Mouse (Mus musculus): ENCODE results near the gene Bicd2. TPM values are rescaled to one million over a fixed set of nuclear protein-coding genes. Genes with fewer than 3 reads are reported as not detected.
A peak's percentile ranks its signal among the peaks of the same experiment; 100 is the strongest.

Gene Bicd2
- polyA plus RNA-seq, 1 experiment from 2014 or later: 34.0 TPM

DNA sequence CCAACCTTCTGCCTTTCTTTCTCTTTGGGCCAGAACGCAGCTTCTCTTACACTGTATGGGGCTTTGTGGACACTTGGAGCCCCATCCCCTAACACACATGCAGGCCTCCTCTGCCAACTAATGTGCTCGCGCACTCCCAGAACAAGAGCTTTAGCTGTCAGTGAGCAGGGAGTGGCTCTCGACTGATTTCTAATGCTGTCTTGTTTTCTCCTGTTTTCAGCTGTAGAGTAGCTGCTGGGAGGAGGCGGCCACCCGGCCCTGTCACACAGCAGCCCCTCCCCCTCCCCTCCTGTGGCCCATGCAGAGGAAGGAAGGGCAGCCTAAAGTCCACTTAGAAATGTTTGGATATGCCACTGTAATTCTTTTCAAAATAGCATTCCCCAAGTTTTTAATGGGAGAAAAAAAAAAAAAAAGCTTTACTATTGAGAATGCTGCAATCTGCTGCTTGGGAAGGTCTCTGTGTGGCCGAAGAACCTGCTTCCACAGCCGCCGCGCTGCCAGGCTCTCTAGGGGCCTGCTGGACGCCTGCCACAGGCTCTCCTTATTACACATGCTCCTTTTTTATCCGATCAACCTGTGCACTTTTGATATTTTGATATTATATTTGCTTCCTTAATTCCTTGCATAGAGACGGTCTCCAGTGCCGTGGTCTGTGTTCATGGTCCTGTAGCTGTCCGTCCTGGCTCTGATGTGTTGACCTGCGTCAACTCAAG lies 43.5 kb downstream of the Bicd2 start:
- WGBS (ENCODE audit: insufficient replicate concordance): 80% methylated on average over 16 of the region's 16 CpGs
- peaks cover 30% of the 10 kb centered on the region for H3K36me3 ChIP-seq (ENCODE audit: control insufficient read depth, insufficient read depth, low read length)

DNA sequence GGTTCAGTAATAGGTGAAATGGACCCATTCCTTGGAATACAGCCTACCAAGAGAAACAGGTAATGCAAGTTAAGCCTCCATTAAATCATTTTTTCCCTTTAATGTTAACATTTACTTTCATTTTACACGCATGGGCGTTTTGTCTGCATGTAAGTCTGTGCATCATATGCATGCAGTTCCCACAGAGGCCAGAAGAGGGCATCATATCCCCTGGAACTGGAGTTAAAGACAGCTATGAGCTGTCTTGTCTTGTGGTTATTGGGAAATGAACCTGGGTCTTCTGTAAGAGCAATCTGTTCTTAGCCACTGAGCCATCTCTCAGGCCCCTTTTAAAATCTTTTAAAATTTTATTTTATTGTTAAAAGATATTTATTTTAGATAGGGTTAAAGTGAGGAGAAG lies 50.0 kb downstream of the Bicd2 start:
- H3K9ac ChIP-seq (ENCODE audit: low read depth, low read length): no peak overlapping the region
- 97% methylated on average over 2 of the region's 2 CpGs for WGBS (ENCODE audit: insufficient replicate concordance)
- H3K4me1 ChIP-seq (ENCODE audit: control insufficient read depth, insufficient read depth, low read length): no peaks in the 10 kb centered on the region
- H3K36me3 ChIP-seq (ENCODE audit: control insufficient read depth, insufficient read depth, low read length): peaks cover 5% of the 10 kb centered on the region; the same call in 1 of the 2 replicates
- H3K9me3 ChIP-seq (replicated peaks; ENCODE audit: control insufficient read depth, low read length): no peaks in the 10 kb centered on the region
- H3K4me3 ChIP-seq (ENCODE audit: low read depth, low read length): no peak overlapping the region
- H3K27me3 ChIP-seq (ENCODE audit: control insufficient read depth, insufficient read depth, low read length): no peaks in the 10 kb centered on the region
- no peak for ATAC-seq (replicated peaks; ENCODE audit: insufficient number of reproducible peaks, low FRiP score, low TSS enrichment)
- H3K27ac ChIP-seq (ENCODE audit: low read depth, low read length): no peak overlapping the region
- H3K4me2 ChIP-seq: no peak overlapping the region

More for the DNA sequence above, 43.5 kb downstream of the Bicd2 start:
- H3K27ac ChIP-seq (ENCODE audit: low read depth, low read length): no peak overlapping the region
- no peak overlapping the region for H3K4me2 ChIP-seq
- H3K27me3 ChIP-seq (ENCODE audit: control insufficient read depth, insufficient read depth, low read length): no peaks in the 10 kb centered on the region
- ATAC-seq (replicated peaks; ENCODE audit: insufficient number of reproducible peaks, low FRiP score, low TSS enrichment): no peak
- no peaks in the 10 kb centered on the region for H3K9me3 ChIP-seq (replicated peaks; ENCODE audit: control insufficient read depth, low read length)
- H3K4me3 ChIP-seq (ENCODE audit: low read depth, low read length): no peak overlapping the region
- H3K9ac ChIP-seq (ENCODE audit: low read depth, low read length): 0 out of 2 replicates have a peak overlapping the region, but pooled peaks have one; percentile 5
- no peaks in the 10 kb centered on the region for H3K4me1 ChIP-seq (ENCODE audit: control insufficient read depth, insufficient read depth, low read length)

DNA sequence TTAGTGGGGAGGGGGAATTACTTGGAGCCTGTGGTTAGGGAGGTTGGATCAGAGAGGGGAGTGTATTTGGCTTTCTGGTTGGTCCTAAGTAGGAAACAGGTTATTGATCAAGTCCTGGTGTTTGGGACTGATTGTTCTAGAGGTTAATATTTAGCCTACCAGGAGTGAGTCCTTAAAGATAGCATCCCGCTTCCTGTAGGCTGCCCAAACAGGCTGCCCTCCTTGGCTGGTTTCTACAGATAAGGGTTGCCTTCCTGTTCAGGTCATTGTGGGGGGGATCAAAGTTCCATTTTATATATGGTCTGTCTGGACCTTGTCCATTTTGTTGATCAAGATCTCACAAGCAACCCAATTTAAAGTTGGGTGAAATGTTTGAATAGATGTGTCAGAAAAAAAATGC lies 52.2 kb downstream of the Bicd2 start:
- Histone ChIP-seq H3K36me3 (ENCODE audit: control insufficient read depth, insufficient read depth, low read length) (no peaks in the 10 kb centered on the region), H3K4me1 (ENCODE audit: control insufficient read depth, insufficient read depth, low read length) (no peaks in the 10 kb centered on the region; the same call in 1 of the 2 replicates), H3K9ac (ENCODE audit: low read depth, low read length) (no peak overlapping the region), H3K4me2 (no peak overlapping the region), H3K4me3 (ENCODE audit: low read depth, low read length) (no peak overlapping the region), H3K27ac (ENCODE audit: low read depth, low read length) (no peak overlapping the region), H3K9me3 (replicated peaks; ENCODE audit: control insufficient read depth, low read length) (no peaks in the 10 kb centered on the region), H3K27me3 (ENCODE audit: control insufficient read depth, insufficient read depth, low read length) (no peaks in the 10 kb centered on the region)
- no peak for ATAC-seq (replicated peaks; ENCODE audit: insufficient number of reproducible peaks, low FRiP score, low TSS enrichment)
- WGBS (ENCODE audit: insufficient replicate concordance): 47% methylated on average over 1 of the region's 1 CpGs

DNA sequence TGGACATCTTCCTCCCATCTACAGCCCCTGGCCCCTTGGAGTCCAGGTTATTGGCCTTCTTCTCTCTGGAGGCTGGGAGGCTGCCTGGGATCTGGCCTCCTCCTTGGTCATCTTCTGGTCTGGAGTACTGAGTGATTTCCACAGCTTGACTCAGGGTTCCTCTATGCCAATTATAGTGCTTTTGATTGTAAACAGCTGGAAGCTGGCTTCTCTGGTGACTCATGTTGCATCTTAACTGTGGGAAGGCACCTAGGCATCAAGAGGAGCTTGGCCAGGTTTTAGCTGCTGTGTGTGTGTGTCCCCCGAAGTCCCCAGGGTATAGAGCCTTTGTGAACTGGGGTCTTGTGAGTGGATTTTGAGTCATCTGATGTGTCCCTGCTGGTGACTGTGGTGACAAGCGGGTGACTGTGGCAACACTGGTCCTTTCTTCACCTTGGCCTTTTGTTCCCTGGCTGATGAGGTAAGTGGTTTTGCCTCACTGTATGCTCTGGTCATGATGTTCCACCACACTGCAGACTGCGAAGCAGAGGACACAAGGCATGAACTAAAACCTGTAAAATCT lies 53.6 kb downstream of the Bicd2 start:
- ATAC-seq (replicated peaks; ENCODE audit: insufficient number of reproducible peaks, low FRiP score, low TSS enrichment): no peak
- Histone ChIP-seq H3K9me3 (replicated peaks; ENCODE audit: control insufficient read depth, low read length) (no peaks in the 10 kb centered on the region), H3K4me2 (no peak overlapping the region), H3K9ac (ENCODE audit: low read depth, low read length) (no peak overlapping the region), H3K4me3 (ENCODE audit: low read depth, low read length) (no peak overlapping the region), H3K4me1 (ENCODE audit: control insufficient read depth, insufficient read depth, low read length) (no peaks in the 10 kb centered on the region; the same call in 1 of the 2 replicates), H3K27me3 (ENCODE audit: control insufficient read depth, insufficient read depth, low read length) (no peaks in the 10 kb centered on the region), H3K36me3 (ENCODE audit: control insufficient read depth, insufficient read depth, low read length) (no peaks in the 10 kb centered on the region), H3K27ac (ENCODE audit: low read depth, low read length) (no peak overlapping the region)
- WGBS (ENCODE audit: insufficient replicate concordance): 85% methylated on average over 3 of the region's 3 CpGs

DNA sequence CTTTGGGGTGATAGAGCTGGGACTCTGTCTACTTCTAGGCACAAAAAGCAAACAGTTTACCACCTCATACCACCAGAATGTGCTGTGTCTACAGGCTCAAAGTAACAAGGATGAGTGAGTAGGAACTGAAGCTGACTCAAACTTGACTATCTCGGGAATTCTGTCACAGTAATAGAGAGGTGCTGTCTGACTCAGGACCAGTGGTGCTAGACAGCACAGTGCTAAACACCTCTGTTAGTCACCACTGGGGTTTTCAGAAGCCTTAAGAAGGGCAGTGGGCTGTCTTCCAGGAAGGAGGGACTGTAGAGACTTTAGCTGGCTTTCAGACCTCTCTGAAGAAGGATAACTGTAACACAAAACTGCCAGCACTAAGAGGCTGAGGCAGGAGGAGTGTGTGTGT lies 55.4 kb downstream of the Bicd2 start:
- Histone ChIP-seq H3K9me3 (replicated peaks; ENCODE audit: control insufficient read depth, low read length) (no peaks in the 10 kb centered on the region), H3K27ac (ENCODE audit: low read depth, low read length) (no peak overlapping the region), H3K4me3 (ENCODE audit: low read depth, low read length) (no peak overlapping the region), H3K27me3 (ENCODE audit: control insufficient read depth, insufficient read depth, low read length) (no peaks in the 10 kb centered on the region), H3K36me3 (ENCODE audit: control insufficient read depth, insufficient read depth, low read length) (no peaks in the 10 kb centered on the region), H3K9ac (ENCODE audit: low read depth, low read length) (no peak overlapping the region), H3K4me1 (ENCODE audit: control insufficient read depth, insufficient read depth, low read length) (no peaks in the 10 kb centered on the region; the same call in 1 of the 2 replicates), H3K4me2 (no peak overlapping the region)
- ATAC-seq (replicated peaks; ENCODE audit: insufficient number of reproducible peaks, low FRiP score, low TSS enrichment): no peak
- 67% methylated on average over 1 of the region's 1 CpGs for WGBS (ENCODE audit: insufficient replicate concordance)

DNA sequence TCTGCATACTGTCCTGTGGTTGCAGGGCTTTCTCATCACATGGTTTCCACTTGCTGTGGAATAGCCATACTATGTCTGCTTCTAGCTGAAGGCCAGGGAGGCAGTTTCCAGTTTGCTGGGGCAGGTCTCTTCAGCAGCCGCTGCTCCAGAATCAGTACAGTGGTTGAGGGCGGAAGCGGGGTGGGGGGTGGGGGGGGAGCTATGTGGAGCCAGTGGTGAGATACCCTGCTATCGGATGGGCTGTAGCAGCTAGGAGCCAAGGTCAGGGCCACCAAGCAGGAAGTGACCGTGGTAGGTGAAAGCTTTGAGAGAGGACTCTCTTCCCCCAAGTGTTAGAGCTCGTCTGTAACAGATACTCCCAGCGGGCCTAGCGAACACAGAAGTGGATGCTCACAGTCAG lies 56.8 kb downstream of the Bicd2 start:
- no peaks in the 10 kb centered on the region for H3K36me3 ChIP-seq (ENCODE audit: control insufficient read depth, insufficient read depth, low read length)
- H3K27me3 ChIP-seq (ENCODE audit: control insufficient read depth, insufficient read depth, low read length): no peaks in the 10 kb centered on the region
- H3K27ac ChIP-seq (ENCODE audit: low read depth, low read length): no peak overlapping the region
- no peaks in the 10 kb centered on the region; the same call in 1 of the 2 replicates for H3K4me1 ChIP-seq (ENCODE audit: control insufficient read depth, insufficient read depth, low read length)
- H3K4me3 ChIP-seq (ENCODE audit: low read depth, low read length): no peak overlapping the region
- WGBS (ENCODE audit: insufficient replicate concordance): 67% methylated on average over 8 of the region's 8 CpGs
- no peak overlapping the region for H3K4me2 ChIP-seq
- no peaks in the 10 kb centered on the region for H3K9me3 ChIP-seq (replicated peaks; ENCODE audit: control insufficient read depth, low read length)
- no peak overlapping the region for H3K9ac ChIP-seq (ENCODE audit: low read depth, low read length)
- no peak for ATAC-seq (replicated peaks; ENCODE audit: insufficient number of reproducible peaks, low FRiP score, low TSS enrichment)

DNA sequence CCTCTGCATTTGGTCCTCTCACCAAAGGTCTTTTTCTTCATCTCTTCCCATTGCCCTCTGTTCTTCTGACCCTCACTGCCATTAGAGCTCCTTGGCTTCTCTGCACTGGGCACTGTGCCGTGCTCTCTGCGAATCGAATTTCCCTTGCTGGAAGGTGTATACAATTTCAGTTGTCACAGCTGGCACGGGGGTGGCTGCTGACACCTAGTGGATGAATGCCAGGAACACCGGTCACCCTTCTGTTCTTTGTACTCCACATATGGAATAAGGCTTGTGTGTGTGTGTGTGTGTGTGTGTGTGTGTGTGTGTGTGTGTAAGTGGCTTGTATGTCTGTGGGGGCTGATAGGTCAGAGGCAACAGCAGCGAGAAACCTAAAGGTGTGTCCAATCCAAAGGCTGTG lies 58.8 kb downstream of the Bicd2 start:
- Histone ChIP-seq H3K4me1 (ENCODE audit: control insufficient read depth, insufficient read depth, low read length) (no peaks in the 10 kb centered on the region; the same call in 1 of the 2 replicates), H3K4me3 (ENCODE audit: low read depth, low read length) (no peak overlapping the region), H3K4me2 (no peak overlapping the region), H3K27me3 (ENCODE audit: control insufficient read depth, insufficient read depth, low read length) (no peaks in the 10 kb centered on the region), H3K27ac (ENCODE audit: low read depth, low read length) (no peak overlapping the region), H3K9ac (ENCODE audit: low read depth, low read length) (no peak overlapping the region), H3K9me3 (replicated peaks; ENCODE audit: control insufficient read depth, low read length) (no peaks in the 10 kb centered on the region), H3K36me3 (ENCODE audit: control insufficient read depth, insufficient read depth, low read length) (no peaks in the 10 kb centered on the region)
- no peak for ATAC-seq (replicated peaks; ENCODE audit: insufficient number of reproducible peaks, low FRiP score, low TSS enrichment)
- WGBS (ENCODE audit: insufficient replicate concordance): 57% methylated on average over 6 of the region's 6 CpGs

DNA sequence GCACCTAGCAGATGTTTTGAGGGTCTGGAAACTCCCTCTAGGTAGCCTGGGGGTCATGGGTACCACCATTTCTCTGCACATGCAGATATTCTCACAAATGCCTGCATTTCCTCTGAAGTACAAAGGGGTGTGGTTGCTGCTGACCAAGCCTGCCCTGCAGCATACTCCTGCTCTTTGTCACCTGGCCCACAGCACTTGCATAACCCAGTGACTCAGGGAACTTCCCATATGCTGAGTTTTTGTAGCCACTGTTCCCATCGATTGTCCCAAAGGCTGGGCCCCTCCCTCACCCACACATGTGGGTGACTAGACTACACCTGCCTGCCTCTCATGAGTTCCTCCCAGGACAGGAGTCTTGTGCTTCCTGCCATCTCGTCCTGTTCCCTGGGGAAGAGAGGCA lies 61.2 kb downstream of the Bicd2 start:
- 60% methylated on average over 2 of the region's 2 CpGs for WGBS (ENCODE audit: insufficient replicate concordance)
- no peak overlapping the region for H3K4me2 ChIP-seq
- no peak overlapping the region for H3K9ac ChIP-seq (ENCODE audit: low read depth, low read length)
- ATAC-seq (replicated peaks; ENCODE audit: insufficient number of reproducible peaks, low FRiP score, low TSS enrichment): no peak
- H3K27me3 ChIP-seq (ENCODE audit: control insufficient read depth, insufficient read depth, low read length): no peaks in the 10 kb centered on the region
- H3K36me3 ChIP-seq (ENCODE audit: control insufficient read depth, insufficient read depth, low read length): no peaks in the 10 kb centered on the region
- no peak overlapping the region for H3K4me3 ChIP-seq (ENCODE audit: low read depth, low read length)
- no peak overlapping the region for H3K27ac ChIP-seq (ENCODE audit: low read depth, low read length)
- no peaks in the 10 kb centered on the region for H3K9me3 ChIP-seq (replicated peaks; ENCODE audit: control insufficient read depth, low read length)
- no peaks in the 10 kb centered on the region for H3K4me1 ChIP-seq (ENCODE audit: control insufficient read depth, insufficient read depth, low read length)

DNA sequence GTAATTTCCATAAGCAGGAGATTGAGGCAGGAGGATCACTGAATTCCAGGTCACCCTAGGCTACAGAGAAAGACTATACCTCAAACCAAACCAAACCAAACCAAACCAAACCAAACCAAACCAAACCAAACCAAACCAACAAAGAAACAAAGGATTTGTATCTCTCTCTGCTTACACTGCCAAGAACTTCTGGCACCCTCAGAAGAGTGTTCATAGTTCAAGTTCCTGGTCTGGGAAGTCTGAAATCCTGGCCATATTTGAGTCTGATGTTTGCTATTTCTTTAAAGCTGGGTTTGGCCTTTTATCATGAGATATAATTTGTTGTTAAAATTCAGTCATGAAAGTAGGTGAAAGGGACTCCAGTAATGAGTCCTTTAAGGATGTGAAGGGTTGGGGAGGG lies 66.4 kb downstream of the Bicd2 start:
- no peak overlapping the region for H3K27ac ChIP-seq (ENCODE audit: low read depth, low read length)
- H3K4me2 ChIP-seq: no peak overlapping the region
- no peaks in the 10 kb centered on the region for H3K4me1 ChIP-seq (ENCODE audit: control insufficient read depth, insufficient read depth, low read length)
- H3K27me3 ChIP-seq (ENCODE audit: control insufficient read depth, insufficient read depth, low read length): no peaks in the 10 kb centered on the region
- H3K4me3 ChIP-seq (ENCODE audit: low read depth, low read length): no peak overlapping the region
- no peaks in the 10 kb centered on the region for H3K36me3 ChIP-seq (ENCODE audit: control insufficient read depth, insufficient read depth, low read length)
- no peak overlapping the region for H3K9ac ChIP-seq (ENCODE audit: low read depth, low read length)
- ATAC-seq (replicated peaks; ENCODE audit: insufficient number of reproducible peaks, low FRiP score, low TSS enrichment): no peak
- H3K9me3 ChIP-seq (replicated peaks; ENCODE audit: control insufficient read depth, low read length): no peaks in the 10 kb centered on the region

All from heart, embryonic 11.5 days (tissue).